Mouse (Mus musculus) CH12.LX (cell line): ENCODE measurements around the gene Pde4d. TPM values are rescaled to one million over a fixed set of nuclear protein-coding genes. Genes with fewer than 3 reads are reported as not detected.

Source experiments
- DNase-seq: peaks from one replicate; pipeline ENCODE4 v3.0.0-alpha.2; 2013; ENCODE audit errors: extremely low read depth
- H3K27ac ChIP-seq: 2 replicates; pipeline ENCODE4 v1.5.1; 2012; ENCODE audit warnings: low read depth, mild to moderate bottlenecking, control low read depth, moderate library complexity; ENCODE audit not compliant: insufficient read depth
- H3K27me3 ChIP-seq: replicated peaks from 2 replicates; pipeline ENCODE3; 2012; ENCODE audit warnings: inconsistent platforms
- H3K36me3 ChIP-seq, 2 experiments: replicated peaks in 1 of 2; 2 replicates each; pipeline versions ENCODE3 to v1.6.1; 2012; ENCODE audit warnings: inconsistent platforms in 1 of 2, low read length in 1 of 2, mild to moderate bottlenecking in 1 of 2, mixed read lengths in 1 of 2, moderate library complexity in 1 of 2; ENCODE audit not compliant: control insufficient read depth in 1 of 2, insufficient read depth in 1 of 2
- H3K4me1 ChIP-seq, 2 experiments: 2 replicates each; pipeline ENCODE4 v1.6.1; 2012; ENCODE audit warnings: inconsistent platforms in 1 of 2, moderate library complexity in 1 of 2; ENCODE audit not compliant: insufficient read depth in 2 of 2, control insufficient read depth in 1 of 2
- H3K4me2 ChIP-seq: 2 replicates; pipeline ENCODE4 v1.6.1; 2012; ENCODE audit warnings: low read depth, mild to moderate bottlenecking, control low read depth; ENCODE audit not compliant: poor library complexity, insufficient read depth, severe bottlenecking
- H3K4me3 ChIP-seq, 3 experiments: fragments of 150-350 bp in 1 of 3; sonication (generic) in 1 of 3; replicated peaks in 1 of 3; 2 replicates each; pipeline versions ENCODE3 to v1.5.1; 2011 to 2012; ENCODE audit warnings: low read depth in 2 of 3, low read length in 2 of 3, mild to moderate bottlenecking in 2 of 3, moderate library complexity in 2 of 3, control low read depth in 1 of 3, improper control_type of control experiment in 1 of 3, inconsistent platforms in 1 of 3, mixed read lengths in 1 of 3; ENCODE audit not compliant: poor library complexity in 1 of 3
- H3K79me2 ChIP-seq: replicated peaks from 2 replicates; pipeline ENCODE4 v1.6.1; 2012; ENCODE audit warnings: mild to moderate bottlenecking, moderate library complexity; ENCODE audit not compliant: control insufficient read depth, poor library complexity, insufficient read depth, severe bottlenecking; ENCODE audit errors: extremely low read depth
- H3K9ac ChIP-seq: 2 replicates; pipeline ENCODE4 v1.6.1; 2012; ENCODE audit warnings: low read depth, mild to moderate bottlenecking, control low read depth, moderate library complexity; ENCODE audit not compliant: insufficient read depth
- H3K9me3 ChIP-seq: replicated peaks from 2 replicates; pipeline ENCODE3; 2012; ENCODE audit warnings: low read length, inconsistent platforms, mixed read lengths
- BHLHE40 ChIP-seq: IDR thresholded peaks from 2 replicates; pipeline ENCODE4 v1.6.1; 2011; ENCODE audit warnings: mild to moderate bottlenecking, low read depth, low read length, improper control_type of control experiment
- CHD1 ChIP-seq: IDR thresholded peaks from 2 replicates; pipeline ENCODE4 v1.6.1; 2012; ENCODE audit warnings: low read depth, low read length, improper control_type of control experiment, inconsistent platforms
- CTCF ChIP-seq, 2 experiments: IDR thresholded peaks in 1 of 2; conservative IDR thresholded peaks in 1 of 2; 2 replicates each; pipeline ENCODE4 v1.5.1; 2011 to 2012; ENCODE audit warnings: low read depth in 2 of 2, low read length in 2 of 2, improper control_type of control experiment in 1 of 2, inconsistent platforms in 1 of 2, mild to moderate bottlenecking in 1 of 2, moderate library complexity in 1 of 2
- E2F4 ChIP-seq: IDR thresholded peaks from 2 replicates; pipeline ENCODE4 v1.6.1; 2011; ENCODE audit warnings: low read depth, low read length, improper control_type of control experiment; ENCODE audit not compliant: insufficient replicate concordance
- EP300 ChIP-seq: IDR thresholded peaks from 2 replicates; pipeline ENCODE4 v1.6.1; 2011; ENCODE audit warnings: low read length, improper control_type of control experiment
- IRF4 ChIP-seq: IDR thresholded peaks from 2 replicates; pipeline ENCODE4 v1.6.1; 2014; ENCODE audit warnings: low read depth, mild to moderate bottlenecking, inconsistent platforms, low read length, improper control_type of control experiment
- JUND ChIP-seq: conservative IDR thresholded peaks from 2 replicates; pipeline ENCODE4 v1.6.1; 2011; ENCODE audit warnings: low read depth, low read length, improper control_type of control experiment
- KAT2A ChIP-seq: IDR thresholded peaks from 2 replicates; pipeline ENCODE4 v1.6.1; 2012; ENCODE audit warnings: low read length, improper control_type of control experiment, inconsistent platforms; ENCODE audit not compliant: insufficient replicate concordance
- MAFK ChIP-seq: IDR thresholded peaks from 2 replicates; pipeline ENCODE4 v1.6.1; 2011; ENCODE audit warnings: low read length, improper control_type of control experiment; ENCODE audit not compliant: insufficient replicate concordance
- MAX ChIP-seq: IDR thresholded peaks from 2 replicates; pipeline ENCODE4 v1.6.1; 2011; ENCODE audit warnings: low read length, improper control_type of control experiment
- MAZ ChIP-seq: IDR thresholded peaks from 2 replicates; pipeline ENCODE4 v1.6.1; 2012; ENCODE audit warnings: low read depth, mild to moderate bottlenecking, inconsistent platforms, low read length, improper control_type of control experiment, moderate library complexity
- MEF2A ChIP-seq: IDR thresholded peaks from 2 replicates; pipeline ENCODE4 v1.6.1; 2014; ENCODE audit warnings: low read depth, mild to moderate bottlenecking, inconsistent platforms, low read length, improper control_type of control experiment, borderline replicate concordance
- MYC ChIP-seq: IDR thresholded peaks from 2 replicates; pipeline ENCODE4 v1.6.1; 2011; ENCODE audit warnings: low read depth, mild to moderate bottlenecking, improper control_type of control experiment, low read length
- NELFE ChIP-seq: IDR thresholded peaks from 2 replicates; pipeline ENCODE4 v1.6.1; 2011; ENCODE audit warnings: low read depth, low read length, improper control_type of control experiment
- POLR2A ChIP-seq: IDR thresholded peaks from 2 replicates; pipeline ENCODE4 v1.6.1; 2011; ENCODE audit warnings: low read depth, mild to moderate bottlenecking, improper control_type of control experiment, low read length
- POLR2AphosphoS2 ChIP-seq: IDR thresholded peaks from 2 replicates; pipeline ENCODE4 v1.6.1; 2011; ENCODE audit warnings: low read depth, low read length, improper control_type of control experiment
- SMC3 ChIP-seq: IDR thresholded peaks from 2 replicates; pipeline ENCODE4 v1.6.1; 2011; ENCODE audit warnings: low read depth, low read length, improper control_type of control experiment
- ZC3H11A ChIP-seq: IDR thresholded peaks from 2 replicates; pipeline ENCODE4 v1.6.1; 2012; ENCODE audit warnings: low read depth, mild to moderate bottlenecking, inconsistent platforms, low read length, improper control_type of control experiment
- ZNF384 ChIP-seq: IDR thresholded peaks from 2 replicates; pipeline ENCODE4 v1.6.1; 2012; ENCODE audit warnings: low read depth, low read length, improper control_type of control experiment, inconsistent platforms
- dilution Hi-C: fragments of 300-500 bp; cut with MboI; formaldehyde crosslinking; loops from 2 replicates; pipeline ENCODE4 v1.14.3; 2020; ENCODE audit warnings: low sequenced_read_pairs; ENCODE audit not compliant: extremely low pct_unique_long_range_greater_than_20kb, extremely low pct_ligation_motif_present
- in situ Hi-C: fragments of 300-500 bp; cut with MboI; formaldehyde crosslinking; loops from 3 replicates; pipeline ENCODE4 v1.14.3; 2019; ENCODE audit warnings: low sequenced_read_pairs, low pct_ligation_motif_present, low pct_unique_long_range_greater_than_20kb, mixed read lengths
- polyA plus RNA-seq: library from polyadenylated mRNA; unstranded; fragments of >175 nt; gene quantifications from 2 replicates; pipeline ENCODE4 v1.2.1, GENCODE M21; 2012; ENCODE audit warnings: low read depth; ENCODE audit not compliant: insufficient read length
- total RNA-seq, 2 experiments: library from RNA; depleted of rRNA; stranded (reverse); fragments of 300-350 nt in 1 of 2; fragments of >200 nt in 1 of 2; gene quantifications; 2 replicates each; pipeline ENCODE4 v1.2.3; 2012 to 2014

Gene Pde4d
- total and polyA plus RNA-seq, 3 experiments: not detected

GRCm38 (mm10) chr13:109354017-109354416, 904.3 kb downstream of the Pde4d start:
- no peaks in the 10 kb centered on the region for H3K36me3 ChIP-seq
- H3K9me3 ChIP-seq: peaks cover 12% of the 10 kb centered on the region
- H3K4me2 ChIP-seq: no peak overlapping the region
- H3K79me2 ChIP-seq: no peaks in the 10 kb centered on the region
- H3K4me1 ChIP-seq: no peaks in the 10 kb centered on the region
- no peak overlapping the region for H3K27ac ChIP-seq
- in situ Hi-C loops: no loop called here
- H3K9ac ChIP-seq: no peak overlapping the region
- no peaks in the 10 kb centered on the region for H3K27me3 ChIP-seq
- dilution Hi-C loops: no loop called here
- TF ChIP-seq EP300: no peak
- no peak overlapping the region for H3K4me3 ChIP-seq
- DNase-seq: no peak

GRCm38 (mm10) chr13:109356252-109356651, 906.5 kb downstream of the Pde4d start:
- Histone ChIP-seq H3K9me3 (peaks cover 4% of the 10 kb centered on the region), H3K79me2 (no peaks in the 10 kb centered on the region), H3K4me3 (no peak overlapping the region), H3K9ac (no peak overlapping the region), H3K36me3 (no peaks in the 10 kb centered on the region)
- no peak for DNase-seq
- dilution Hi-C loops: no loop called here
- TF ChIP-seq SMC3 (no peak), CHD1 (no peak), MAFK (no peak), IRF4 (no peak), EP300 (no peak), CTCF (conservative IDR thresholded peaks at IDR 0.05 in 1 of 2, IDR thresholded peaks at IDR 0.05 in 1 of 2; ENCODE audit: low read depth in 2 of 2, low read length in 2 of 2) (no peak), MYC (no peak), POLR2A (no peak), MAZ (no peak), MAX (no peak), MEF2A (no peak), E2F4 (no peak), BHLHE40 (no peak), KAT2A (no peak), JUND (no peak), ZC3H11A (no peak), POLR2AphosphoS2 (no peak), ZNF384 (no peak), NELFE (no peak)
- TF ChIP-seq, all 38 proteins: peak for 0
- no peak overlapping the region for H3K4me2 ChIP-seq
- H3K4me1 ChIP-seq: no peaks in the 10 kb centered on the region
- no peaks in the 10 kb centered on the region for H3K27me3 ChIP-seq
- in situ Hi-C loops: no loop called here
- H3K27ac ChIP-seq: no peak overlapping the region
